ENCODE assay signal across 10 mouse cellular contexts in genomic region chr5:120138406-120138805, GRCm38 (mm10). TPM values are rescaled to one million over a fixed set of nuclear protein-coding genes. Genes with fewer than 3 reads are reported as not detected.
DNase-seq lines count a peak whose midpoint lies in the region; TF ChIP-seq lines count a peak whose summit lies in the region.
"Had no signal": no experiment of that assay in that cellular context is flagged by ENCODE, and none has a peak within 500 bp of the region (broad histone marks: within the 10 kb centered on the region; RNA-seq: fewer than 3 reads in every experiment).

No protein-coding gene starts in this region.

- no peak overlapping the region for H3K4me3 ChIP-seq in thymus, adult 2 months (ENCODE audit: control insufficient read depth, insufficient read depth, low read length)
- H3K4me3 ChIP-seq: midbrain, embryonic 12.5 days had no signal

- TF ChIP-seq CTCF in thymus, adult 2 months (IDR thresholded peaks at IDR 0.05; ENCODE audit: borderline replicate concordance, control insufficient read depth, extremely low read depth, insufficient read depth, low read length, poor library complexity): no peak

- H3K36me3 ChIP-seq in thymus, adult 2 months (ENCODE audit: control insufficient read depth, insufficient read depth, low read length): no peaks in the 10 kb centered on the region

- peaks cover 22% of the 10 kb centered on the region for H3K4me1 ChIP-seq in thymus, adult 2 months (replicated peaks; ENCODE audit: control insufficient read depth, insufficient read depth, low read length)

- H3K27me3 ChIP-seq in thymus, adult 2 months (ENCODE audit: control insufficient read depth, insufficient read depth, low read length): no peaks in the 10 kb centered on the region

- 95% methylated on average over 3 of the region's 3 CpGs for WGBS in thymus, adult 2 months

- peak overlapping the region; percentile 75 for H3K27ac ChIP-seq in thymus, adult 2 months (ENCODE audit: control insufficient read depth, insufficient read depth, low read length)

- DNase-seq in thymus, adult 2 months: no peak
- DNase-seq in thymus, postnatal 14 days: no peak
- DNase-seq in heart, adult 18-20 months: peak; percentile 66 to 87
- peak; percentile 58 for DNase-seq in heart, postnatal 4 days
- DNase-seq in skeletal muscle tissue, adult 2 months (ENCODE audit: low read depth, low spot score): peak; percentile 76
- no peak for DNase-seq in frontal cortex, adult 2 months (ENCODE audit: extremely low spot score in 1 of 2, low spot score in 1 of 2)
- DNase-seq in spleen, postnatal 36 days (ENCODE audit: low spot score in 2 of 2): no peak
- DNase-seq in lung, postnatal 14 days: no peak
- DNase-seq: cerebellum, postnatal 36 days had no signal

- no peak for TF ChIP-seq POLR2A in thymus, adult 2 months (IDR thresholded peaks at IDR 0.05; ENCODE audit: control insufficient read depth, extremely low read depth, insufficient read depth, low read length, poor library complexity)

RNA-seq across cellular contexts. Expression of gene Rbm19, which starts 22.1 kb away (rescaled TPM):
- polyA plus RNA-seq in thymus, adult 2 months (2012; rRNA removed): 19.6 and 29.2 TPM in 2 replicates
- total RNA-seq in heart, adult 18-20 months (2021): 10 to 100 TPM; 18.4 to 18.5 TPM
- 10 to 100 TPM; 18.4 to 21.7 TPM for total RNA-seq in heart, postnatal 4 days (2021)
- polyA plus RNA-seq in frontal cortex, adult 2 months (2012; rRNA removed): 8.9 and 9.6 TPM in 2 replicates

Comparison
In these comparisons a context has a peak if more than half of its experiments do, and no peak if none do; other contexts are left out.
1. DNase-seq: peak in heart, adult 18-20 months (2 of 2), heart, postnatal 4 days (single experiment) and skeletal muscle tissue, adult 2 months (single experiment); none in thymus, adult 2 months (single experiment), thymus, postnatal 14 days (single experiment), frontal cortex, adult 2 months (0 of 2), spleen, postnatal 36 days (0 of 2) and lung, postnatal 14 days (single experiment).